16 mouse cellular contexts compared by ENCODE assay signal in genomic region chr13:45942337-45942736, GRCm38 (mm10). TPM values are rescaled to one million over a fixed set of nuclear protein-coding genes. Genes with fewer than 3 reads are reported as not detected.
DNase-seq lines count a peak whose midpoint lies in the region; ATAC-seq and TF ChIP-seq lines count a peak whose summit lies in the region.
"Had no signal": no experiment of that assay in that cellular context is flagged by ENCODE, and none has a peak within 500 bp of the region (broad histone marks: within the 10 kb centered on the region; RNA-seq: fewer than 3 reads in every experiment).

No protein-coding gene starts in this region.

- TF ChIP-seq EP300 in lung, postnatal 0 days (IDR thresholded peaks at IDR 0.05), result peak; percentile 21; the same call in 1 of the 2 replicates

- H3K27me3 ChIP-seq in hindbrain, postnatal 0 days (ENCODE audit: insufficient read depth, low read length), result no peaks in the 10 kb centered on the region
- H3K27me3 ChIP-seq in hindbrain, embryonic 16.5 days (replicated peaks; ENCODE audit: control insufficient read depth, insufficient read depth, low read length), result no peaks in the 10 kb centered on the region
- no peaks in the 10 kb centered on the region for H3K27me3 ChIP-seq in lung, postnatal 0 days (replicated peaks; ENCODE audit: insufficient read depth, low read length)
- no peaks in the 10 kb centered on the region for H3K27me3 ChIP-seq in myocyte (ENCODE audit: control insufficient read depth, insufficient read depth, insufficient read length)
- H3K27me3 ChIP-seq: embryonic facial prominence, embryonic 15.5 days; forebrain, embryonic 15.5 days; heart, embryonic 15.5 days; intestine, embryonic 15.5 days; midbrain, embryonic 13.5 days had no signal

- H3K4me3 ChIP-seq in hindbrain, postnatal 0 days (ENCODE audit: low read length), result no peak overlapping the region
- H3K4me3 ChIP-seq in hindbrain, embryonic 16.5 days (ENCODE audit: low read length), result no peak overlapping the region
- no peak overlapping the region for H3K4me3 ChIP-seq in lung, postnatal 0 days (ENCODE audit: low read depth, low read length)
- H3K4me3 ChIP-seq in lung, adult 2 months (replicated peaks; ENCODE audit: extremely low read depth, low read depth, low read length), result no peak overlapping the region
- H3K4me3 ChIP-seq in myocyte, result no peak overlapping the region
- H3K4me3 ChIP-seq: embryonic facial prominence, embryonic 15.5 days; forebrain, embryonic 15.5 days; heart, embryonic 15.5 days; intestine, embryonic 15.5 days; midbrain, embryonic 13.5 days had no signal

- peak; percentile 25 for DNase-seq in hindbrain, postnatal 0 days (ENCODE audit: low spot score)
- DNase-seq in lung, postnatal 0 days (ENCODE audit: low spot score), result peak; percentile 82
- no peak for DNase-seq in lung, adult 2 months
- peak; percentile 53 for DNase-seq in brain, adult 2 months (ENCODE audit: low read depth, low spot score)
- no peak for DNase-seq in layer of hippocampus, postnatal 25 days (ENCODE audit: extremely low spot score in 1 of 2, low spot score in 1 of 2)
- DNase-seq: cerebellum, adult 18-20 months; layer of hippocampus, adult 9-11 months; thymus, postnatal 14 days had no signal

- H3K4me2 ChIP-seq in hindbrain, postnatal 0 days (ENCODE audit: low read depth, low read length), result no peak overlapping the region
- H3K4me2 ChIP-seq in hindbrain, embryonic 16.5 days (ENCODE audit: low read length), result no peak overlapping the region
- no peak overlapping the region for H3K4me2 ChIP-seq in lung, postnatal 0 days (replicated peaks; ENCODE audit: low read depth, low read length)
- H3K4me2 ChIP-seq in myocyte (ENCODE audit: low read depth), result no peak overlapping the region
- H3K4me2 ChIP-seq: embryonic facial prominence, embryonic 15.5 days; forebrain, embryonic 15.5 days; heart, embryonic 15.5 days; intestine, embryonic 15.5 days; midbrain, embryonic 13.5 days had no signal

- H3K4me1 ChIP-seq in hindbrain, postnatal 0 days (ENCODE audit: insufficient read depth, low read length), result no peaks in the 10 kb centered on the region
- H3K4me1 ChIP-seq in hindbrain, embryonic 16.5 days (ENCODE audit: control insufficient read depth, insufficient read depth, low read depth, low read length), result no peaks in the 10 kb centered on the region
- H3K4me1 ChIP-seq in lung, postnatal 0 days (ENCODE audit: insufficient read depth, low read depth, low read length), result no peaks in the 10 kb centered on the region
- H3K4me1 ChIP-seq in lung, adult 2 months (ENCODE audit: control insufficient read depth, insufficient read depth, low read length), result no peaks in the 10 kb centered on the region
- H3K4me1 ChIP-seq: forebrain, embryonic 15.5 days; intestine, embryonic 15.5 days; midbrain, embryonic 13.5 days had no signal

- H3K27ac ChIP-seq in hindbrain, postnatal 0 days, result no peak overlapping the region
- no peak overlapping the region for H3K27ac ChIP-seq in hindbrain, embryonic 16.5 days (ENCODE audit: low read depth, low read length)
- no peak overlapping the region for H3K27ac ChIP-seq in lung, postnatal 0 days (ENCODE audit: low read length)
- H3K27ac ChIP-seq: embryonic facial prominence, embryonic 15.5 days; forebrain, embryonic 15.5 days; heart, embryonic 15.5 days; intestine, embryonic 15.5 days; midbrain, embryonic 13.5 days; stomach, postnatal 0 days had no signal

- peaks cover 20% of the 10 kb centered on the region for H3K79me2 ChIP-seq in myocyte (ENCODE audit: control insufficient read depth, insufficient read depth)

- no peak for TF ChIP-seq CTCF in hindbrain, postnatal 0 days (IDR thresholded peaks at IDR 0.05; ENCODE audit: low read depth)
- TF ChIP-seq CTCF in lung, postnatal 0 days (IDR thresholded peaks at IDR 0.05), result no peak
- TF ChIP-seq CTCF in lung, adult 2 months (IDR thresholded peaks at IDR 0.05; ENCODE audit: insufficient read depth, low read length), result no peak

- H3K36me3 ChIP-seq in hindbrain, postnatal 0 days (ENCODE audit: insufficient read depth, low read length), result no peaks in the 10 kb centered on the region
- H3K36me3 ChIP-seq in hindbrain, embryonic 16.5 days (ENCODE audit: control insufficient read depth, insufficient read depth, low read length), result no peaks in the 10 kb centered on the region
- H3K36me3 ChIP-seq in lung, postnatal 0 days (ENCODE audit: insufficient read depth, low read length), result no peaks in the 10 kb centered on the region
- H3K36me3 ChIP-seq in myocyte (ENCODE audit: control insufficient read depth, insufficient read depth), result peaks cover 7% of the 10 kb centered on the region
- H3K36me3 ChIP-seq: forebrain, embryonic 15.5 days; heart, embryonic 15.5 days; intestine, embryonic 15.5 days had no signal

- no peaks in the 10 kb centered on the region for H3K9me3 ChIP-seq in hindbrain, postnatal 0 days (ENCODE audit: low read length)
- no peaks in the 10 kb centered on the region for H3K9me3 ChIP-seq in hindbrain, embryonic 16.5 days (ENCODE audit: control insufficient read depth, low read length)
- no peaks in the 10 kb centered on the region for H3K9me3 ChIP-seq in lung, postnatal 0 days (ENCODE audit: low read length)
- H3K9me3 ChIP-seq: embryonic facial prominence, embryonic 15.5 days; forebrain, embryonic 15.5 days; heart, embryonic 15.5 days; intestine, embryonic 15.5 days; midbrain, embryonic 13.5 days had no signal

- H3ac ChIP-seq in myocyte (ENCODE audit: control insufficient read depth, insufficient read length), result no peak overlapping the region

- H3K9ac ChIP-seq in hindbrain, postnatal 0 days (replicated peaks; ENCODE audit: low read length), result no peak overlapping the region
- no peak overlapping the region for H3K9ac ChIP-seq in hindbrain, embryonic 16.5 days (ENCODE audit: low read depth, low read length)
- no peak overlapping the region for H3K9ac ChIP-seq in lung, postnatal 0 days (replicated peaks; ENCODE audit: low read depth)
- H3K9ac ChIP-seq: embryonic facial prominence, embryonic 15.5 days; forebrain, embryonic 15.5 days; heart, embryonic 15.5 days; intestine, embryonic 15.5 days; midbrain, embryonic 13.5 days had no signal

- TF ChIP-seq POLR2A in lung, adult 2 months (IDR thresholded peaks at IDR 0.05; ENCODE audit: borderline replicate concordance, extremely low read depth, low read depth, low read length), result no peak
- no peak for TF ChIP-seq POLR2A in myocyte (IDR thresholded peaks at IDR 0.05; ENCODE audit: insufficient read length, low read depth)

- ATAC-seq in hindbrain, postnatal 0 days, result no peak
- ATAC-seq in hindbrain, embryonic 16.5 days, result no peak
- ATAC-seq in lung, postnatal 0 days, result peak; percentile 56; the same call in 1 of the 2 replicates
- ATAC-seq: forebrain, embryonic 15.5 days; intestine, embryonic 15.5 days; midbrain, embryonic 13.5 days had no signal

- whole genome bisulfite sequencing in hindbrain, postnatal 0 days, result 85% methylated on average over 7 of the region's 7 CpGs
- WGBS in hindbrain, embryonic 16.5 days, result 86% methylated on average over 7 of the region's 7 CpGs
- 57% methylated on average over 7 of the region's 7 CpGs for WGBS in lung, postnatal 0 days
- 74% methylated on average over 7 of the region's 7 CpGs for WGBS in lung, adult 2 months

TF ChIP-seq in myocyte, 11 proteins besides CTCF, POLR2A, EP300 and RAD21:
- TF ChIP-seq REST (IDR thresholded peaks at IDR 0.05; ENCODE audit: insufficient read depth, insufficient read length), result no peak
- peak; percentile 64 for TF ChIP-seq USF1 (IDR thresholded peaks at IDR 0.05; ENCODE audit: low read depth)

RNA-seq across cellular contexts. Expression of gene Atxn1, which starts 22.5 kb away (rescaled TPM):
- total RNA-seq in hindbrain, postnatal 0 days (2014; rRNA removed), result 32.0 and 44.6 TPM in 2 replicates
- 8.6 and 9.3 TPM in 2 replicates for polyA plus RNA-seq in hindbrain, postnatal 0 days (2015; fragmentation: Nextera tagmentation; extraction: Ambion mirVana)
- 7.5 and 8.3 TPM in 2 replicates for polyA plus RNA-seq in hindbrain, embryonic 16.5 days (2015; fragmentation: Nextera tagmentation; extraction: Ambion mirVana)
- 11.9 and 14.7 TPM in 2 replicates for polyA plus RNA-seq in lung, postnatal 0 days (2015; fragmentation: Nextera tagmentation; extraction: Ambion mirVana)
- polyA plus RNA-seq in lung, adult 2 months (2012; rRNA removed), result 16.7 and 19.8 TPM in 2 replicates
- polyA plus RNA-seq in myocyte (2012; fragmentation: generic; extraction: Trizol), result 2.5 TPM
- 100 to 1,000 TPM; 112 to 115 TPM for total RNA-seq in layer of hippocampus, postnatal 25 days (2021)

Comparison
In these comparisons a context has a peak if more than half of its experiments do, and no peak if none do; other contexts are left out.
1. DNase-seq: peak in hindbrain, postnatal 0 days (single experiment), lung, postnatal 0 days (single experiment) and brain, adult 2 months (single experiment); none in lung, adult 2 months (single experiment) and layer of hippocampus, postnatal 25 days (0 of 2).